Mouse (Mus musculus): ENCODE results near the gene Atp6v0a4. TPM values are rescaled to one million over a fixed set of nuclear protein-coding genes. Genes with fewer than 3 reads are reported as not detected.

Atp6v0a4 gene
- polyA plus RNA-seq, 1 experiment from 2014 or later: 0.22 TPM

GRCm38 (mm10) chr6:38123471-38124206 is 747 bp downstream of the Atp6v0a4 start:
- ATAC-seq (ENCODE audit: insufficient number of reproducible peaks, insufficient read depth, low FRiP score, low TSS enrichment): no peak
- peaks cover 20% of the 10 kb centered on the region for H3K36me3 ChIP-seq
- H3K9me3 ChIP-seq: no peaks in the 10 kb centered on the region
- no peak overlapping the region for H3K4me2 ChIP-seq (replicated peaks)
- peaks cover 7% of the 10 kb centered on the region; the same call in 1 of the 2 replicates for H3K4me1 ChIP-seq
- 67% methylated on average over 18 of the region's 18 CpGs for WGBS
- no peak overlapping the region for H3K9ac ChIP-seq
- H3K4me3 ChIP-seq: no peak overlapping the region
- no peak overlapping the region for H3K27ac ChIP-seq
- H3K27me3 ChIP-seq: no peaks in the 10 kb centered on the region

GRCm38 (mm10) chr6:38122791-38123190 is 1.6 kb downstream of the Atp6v0a4 start:
- no peak overlapping the region for H3K4me2 ChIP-seq (replicated peaks)
- 67% methylated on average over 6 of the region's 6 CpGs for WGBS
- no peak overlapping the region for H3K27ac ChIP-seq
- no peaks in the 10 kb centered on the region for H3K27me3 ChIP-seq
- H3K4me3 ChIP-seq: no peak overlapping the region
- no peak overlapping the region for H3K9ac ChIP-seq
- peaks cover 12% of the 10 kb centered on the region for H3K36me3 ChIP-seq
- ATAC-seq (ENCODE audit: insufficient number of reproducible peaks, insufficient read depth, low FRiP score, low TSS enrichment): no peak
- peaks cover 7% of the 10 kb centered on the region; the same call in 1 of the 2 replicates for H3K4me1 ChIP-seq
- no peaks in the 10 kb centered on the region for H3K9me3 ChIP-seq

DNA sequence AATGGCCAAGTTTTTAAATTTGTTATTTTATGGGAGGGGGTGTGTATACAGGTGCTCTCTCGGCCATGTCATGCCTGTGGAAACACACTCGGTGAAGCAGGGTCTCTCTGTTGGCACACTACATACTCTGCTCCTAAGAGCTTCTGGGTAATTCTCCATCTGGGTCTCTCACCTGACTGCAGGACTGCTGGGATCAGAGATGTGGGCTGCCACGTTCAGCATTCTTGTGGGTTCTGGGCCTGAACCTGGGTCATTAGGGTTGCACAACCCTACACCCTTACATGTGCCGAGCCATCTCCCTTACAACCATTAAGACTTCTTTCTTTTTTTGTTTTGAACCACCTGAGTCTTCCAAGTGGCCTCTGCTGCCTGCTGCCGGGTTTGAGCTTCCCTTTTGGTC is 2.5 kb downstream of the Atp6v0a4 start:
- H3K27ac ChIP-seq: no peak overlapping the region
- WGBS: 80% methylated on average over 5 of the region's 5 CpGs
- ATAC-seq (ENCODE audit: insufficient number of reproducible peaks, insufficient read depth, low FRiP score, low TSS enrichment): no peak
- no peaks in the 10 kb centered on the region for H3K27me3 ChIP-seq
- H3K9ac ChIP-seq: no peak overlapping the region
- H3K4me2 ChIP-seq (replicated peaks): no peak overlapping the region
- peaks cover 2% of the 10 kb centered on the region; the same call in 1 of the 2 replicates for H3K36me3 ChIP-seq
- H3K9me3 ChIP-seq: no peaks in the 10 kb centered on the region
- peaks cover 7% of the 10 kb centered on the region; the same call in 1 of the 2 replicates for H3K4me1 ChIP-seq
- no peak overlapping the region for H3K4me3 ChIP-seq

DNA sequence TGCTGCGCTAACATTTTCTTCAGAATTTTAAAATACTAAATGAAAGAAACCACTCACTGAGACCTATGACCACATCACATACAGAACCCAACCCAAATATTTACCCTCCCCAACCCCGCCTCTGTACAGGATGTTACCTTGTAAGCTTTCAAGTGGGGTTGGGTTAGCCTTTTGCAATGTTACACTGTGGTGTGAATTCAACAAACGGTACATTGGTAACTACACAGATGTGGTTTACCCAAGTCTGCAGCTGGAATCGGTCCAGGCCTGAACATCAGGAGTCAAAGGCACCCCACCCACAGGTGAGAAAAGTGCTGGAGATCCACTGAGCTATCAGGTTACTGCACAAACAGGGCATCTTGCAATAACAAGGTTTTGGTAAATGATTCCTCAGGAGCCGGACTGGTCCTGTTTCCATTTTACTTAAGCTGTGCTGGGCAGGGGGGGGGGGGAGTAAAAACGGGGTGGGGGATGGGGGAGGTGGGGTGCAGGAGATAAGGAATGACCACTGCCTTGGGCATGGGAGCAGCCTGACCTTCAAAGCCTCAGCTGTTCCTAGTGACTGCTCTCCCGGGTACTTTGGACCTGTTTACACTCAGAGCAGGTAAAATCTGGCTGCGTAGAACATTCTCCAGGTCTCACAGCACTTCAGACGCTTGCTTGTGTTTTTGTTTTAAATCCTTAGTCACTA is 3.6 kb downstream of the Atp6v0a4 start:
- H3K4me1 ChIP-seq: peaks cover 7% of the 10 kb centered on the region; the same call in 1 of the 2 replicates
- ATAC-seq (ENCODE audit: insufficient number of reproducible peaks, insufficient read depth, low FRiP score, low TSS enrichment): no peak
- WGBS: 50% methylated on average over 9 of the region's 9 CpGs
- H3K4me3 ChIP-seq: no peak overlapping the region
- H3K9me3 ChIP-seq: no peaks in the 10 kb centered on the region
- H3K27ac ChIP-seq: 0 out of 2 replicates have a peak overlapping the region, but pooled peaks have one; percentile 1
- no peak overlapping the region for H3K4me2 ChIP-seq (replicated peaks)
- no peak overlapping the region for H3K9ac ChIP-seq
- no peaks in the 10 kb centered on the region for H3K27me3 ChIP-seq
- H3K36me3 ChIP-seq: 0 out of 2 replicates have a peak, but pooled peaks cover 2% of the 10 kb centered on the region

GRCm38 (mm10) chr6:38118341-38118740 is 6.0 kb downstream of the Atp6v0a4 start:
- no peak overlapping the region for H3K9ac ChIP-seq
- H3K4me1 ChIP-seq: peaks cover 7% of the 10 kb centered on the region; the same call in 1 of the 2 replicates
- no peak for ATAC-seq (ENCODE audit: insufficient number of reproducible peaks, insufficient read depth, low FRiP score, low TSS enrichment)
- H3K27ac ChIP-seq: no peak overlapping the region
- no peak overlapping the region for H3K4me2 ChIP-seq (replicated peaks)
- H3K9me3 ChIP-seq: no peaks in the 10 kb centered on the region
- no peaks in the 10 kb centered on the region for H3K36me3 ChIP-seq
- no peak overlapping the region for H3K4me3 ChIP-seq
- no peaks in the 10 kb centered on the region for H3K27me3 ChIP-seq
- WGBS: 91% methylated on average over 6 of the region's 6 CpGs

DNA sequence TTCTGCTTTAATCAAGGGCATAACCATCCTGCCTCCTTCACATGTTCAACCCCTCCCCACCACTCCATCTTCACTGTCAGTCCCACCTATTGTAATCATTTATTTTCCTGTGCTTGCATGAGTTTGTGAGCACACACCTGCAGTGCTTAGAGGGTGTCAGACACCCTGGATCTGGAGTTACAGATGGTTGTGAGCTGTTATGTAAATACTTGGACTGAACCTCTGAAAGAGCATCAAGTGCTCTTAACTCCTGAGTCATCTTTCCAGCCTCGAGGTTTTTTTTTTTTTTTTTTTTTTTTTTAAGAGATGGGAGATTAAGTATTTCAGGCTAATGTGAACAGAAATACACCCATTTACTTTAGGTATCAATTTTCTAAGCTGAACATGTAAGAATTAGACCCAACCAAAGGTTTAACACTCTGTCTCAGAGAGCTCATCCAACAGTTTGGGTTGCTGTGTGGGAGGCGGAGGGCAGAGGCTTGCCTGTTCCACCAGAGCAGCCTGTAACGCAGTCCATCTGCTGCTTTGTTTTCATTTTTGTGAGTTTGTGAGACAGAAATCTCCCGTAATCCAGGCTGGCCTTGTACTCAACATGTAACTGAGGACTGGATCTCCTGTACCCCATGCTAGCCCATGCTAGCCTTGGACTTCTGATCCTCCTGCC is 8.1 kb downstream of the Atp6v0a4 start:
- Histone ChIP-seq H3K4me1 (peaks cover 7% of the 10 kb centered on the region; the same call in 1 of the 2 replicates), H3K36me3 (no peaks in the 10 kb centered on the region), H3K4me2 (replicated peaks) (no peak overlapping the region), H3K27ac (no peak overlapping the region), H3K27me3 (no peaks in the 10 kb centered on the region), H3K9me3 (no peaks in the 10 kb centered on the region), H3K4me3 (no peak overlapping the region), H3K9ac (no peak overlapping the region)
- WGBS: 46% methylated on average over 4 of the region's 4 CpGs
- no peak for ATAC-seq (ENCODE audit: insufficient number of reproducible peaks, insufficient read depth, low FRiP score, low TSS enrichment)

DNA sequence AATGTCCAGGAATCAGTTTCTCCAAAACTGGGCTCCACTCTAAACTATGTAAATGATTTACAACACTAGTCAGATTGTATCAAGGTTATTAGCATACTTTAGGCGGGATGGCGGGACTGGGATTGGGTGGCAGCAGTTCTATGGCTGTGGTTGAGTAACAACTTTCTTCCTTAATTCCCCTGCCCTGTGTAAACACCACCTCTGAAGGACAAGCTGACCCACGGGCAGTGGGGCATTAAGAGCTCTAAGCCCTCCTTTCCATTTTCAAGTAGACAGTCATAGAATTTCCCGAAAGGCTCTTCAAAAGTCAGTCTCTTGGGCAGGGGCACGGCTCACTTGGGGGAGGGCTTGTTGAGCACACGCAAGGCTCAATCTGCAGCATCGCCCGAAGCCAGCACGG is 13.5 kb downstream of the Atp6v0a4 start:
- 82% methylated on average over 9 of the region's 9 CpGs for WGBS
- Histone ChIP-seq H3K4me1 (peaks cover 10% of the 10 kb centered on the region; the same call in 1 of the 2 replicates), H3K36me3 (no peaks in the 10 kb centered on the region), H3K9ac (no peak overlapping the region), H3K27me3 (no peaks in the 10 kb centered on the region), H3K4me2 (replicated peaks) (no peak overlapping the region), H3K4me3 (no peak overlapping the region), H3K27ac (no peak overlapping the region), H3K9me3 (no peaks in the 10 kb centered on the region)
- no peak for ATAC-seq (ENCODE audit: insufficient number of reproducible peaks, insufficient read depth, low FRiP score, low TSS enrichment)

- Histone ChIP-seq H3K36me3 (no peaks in the 10 kb centered on the region), H3K27ac (no peak overlapping the region), H3K4me1 (peaks cover 10% of the 10 kb centered on the region; the same call in 1 of the 2 replicates), H3K4me3 (no peak overlapping the region), H3K4me2 (replicated peaks) (0 out of 2 replicates have a peak overlapping the region, but pooled peaks have one; percentile 0), H3K27me3 (no peaks in the 10 kb centered on the region), H3K9me3 (no peaks in the 10 kb centered on the region), H3K9ac (no peak overlapping the region)
- WGBS: 11% methylated on average over 9 of the region's 9 CpGs
- ATAC-seq (ENCODE audit: insufficient number of reproducible peaks, insufficient read depth, low FRiP score, low TSS enrichment): no peak
Measured at GRCm38 (mm10) chr6:38109871-38110270, 14.5 kb downstream of the Atp6v0a4 start.

DNA sequence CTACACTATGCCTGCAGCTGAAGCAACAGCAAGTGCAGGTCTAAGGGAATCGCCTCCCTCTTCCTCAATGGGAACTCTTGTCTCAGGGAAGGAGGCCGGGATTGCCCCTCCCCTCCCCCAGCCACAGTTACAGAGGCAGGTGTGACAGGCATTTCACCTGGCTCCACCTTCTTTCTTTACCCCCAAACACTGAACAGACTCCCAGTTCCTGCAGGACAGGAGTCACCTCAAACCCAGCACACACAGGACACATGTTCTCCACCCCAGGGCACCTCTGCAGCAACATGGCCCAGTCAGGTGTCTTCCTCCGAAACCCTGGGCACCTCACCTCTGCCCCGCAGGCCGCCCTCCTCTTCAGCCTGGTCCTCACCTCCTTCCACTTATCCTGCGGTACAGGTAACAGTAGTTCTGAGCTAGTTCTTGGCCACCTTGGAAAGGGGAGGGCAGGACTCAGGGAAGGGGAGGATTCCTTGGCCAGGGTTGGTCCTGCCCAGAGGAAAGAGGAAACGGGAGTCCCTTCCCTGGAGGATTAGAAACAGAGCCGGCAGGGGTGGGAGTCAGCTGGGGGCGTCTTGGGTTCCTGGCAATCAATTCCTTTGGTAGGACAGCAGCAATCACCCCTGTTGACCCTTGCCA is 15.1 kb downstream of the Atp6v0a4 start, which contains the start of gene Tmem213:
Gene Tmem213 (plus strand): TSS at position 96 of the 636 bp plus-strand sequence.
- Histone ChIP-seq H3K4me2 (replicated peaks) (0 out of 2 replicates have a peak within 1 kb of the TSS, but pooled peaks have one; percentile 0), H3K4me3 (no peak within 1 kb of the TSS), H3K9ac (no peak within 1 kb of the TSS), H3K36me3 (no peaks in the 10 kb centered on the region), H3K4me1 (peaks cover 10% of the 10 kb centered on the region; the same call in 1 of the 2 replicates), H3K27me3 (no peaks in the 10 kb centered on the region), H3K27ac (no peak within 1 kb of the TSS), H3K9me3 (no peaks in the 10 kb centered on the region)
- 19% methylated on average over 9 of the region's 9 CpGs for WGBS
- no peak for ATAC-seq (ENCODE audit: insufficient number of reproducible peaks, insufficient read depth, low FRiP score, low TSS enrichment)

DNA sequence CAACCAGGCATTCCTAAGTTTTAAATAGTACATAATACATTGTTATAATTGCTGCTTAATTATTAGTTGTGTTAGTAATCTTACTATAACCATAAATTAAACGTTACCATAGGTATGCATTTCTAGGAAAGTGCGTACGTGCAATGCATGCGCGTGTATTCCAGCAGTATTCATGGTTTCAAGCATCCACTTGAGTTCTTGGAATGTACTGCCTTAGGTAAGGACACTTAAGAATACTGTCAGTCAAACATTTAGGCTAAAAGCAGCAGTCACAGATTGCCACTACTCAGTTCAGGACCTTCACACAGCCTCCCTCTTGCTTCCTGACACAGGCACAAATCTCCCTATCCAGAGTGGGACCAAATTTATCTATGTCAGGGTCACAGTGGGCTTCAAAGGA is 15.9 kb downstream of the Atp6v0a4 start:
- WGBS: 91% methylated on average over 5 of the region's 5 CpGs
- no peak overlapping the region for H3K4me3 ChIP-seq

GRCm38 (mm10) chr6:38105924-38106323 is 18.5 kb downstream of the Atp6v0a4 start:
- WGBS: 81% methylated on average over 9 of the region's 9 CpGs
- Histone ChIP-seq H3K9ac (no peak overlapping the region), H3K4me2 (replicated peaks) (no peak overlapping the region), H3K27ac (no peak overlapping the region), H3K36me3 (no peaks in the 10 kb centered on the region), H3K9me3 (no peaks in the 10 kb centered on the region), H3K4me3 (no peak overlapping the region), H3K27me3 (no peaks in the 10 kb centered on the region), H3K4me1 (peaks cover 10% of the 10 kb centered on the region; the same call in 1 of the 2 replicates)
- no peak for ATAC-seq (ENCODE audit: insufficient number of reproducible peaks, insufficient read depth, low FRiP score, low TSS enrichment)

More for the DNA sequence above, 15.9 kb downstream of the Atp6v0a4 start:
- no peak for ATAC-seq (ENCODE audit: insufficient number of reproducible peaks, insufficient read depth, low FRiP score, low TSS enrichment)
- H3K9me3 ChIP-seq: no peaks in the 10 kb centered on the region
- no peak overlapping the region for H3K27ac ChIP-seq
- H3K4me2 ChIP-seq (replicated peaks): no peak overlapping the region
- no peak overlapping the region for H3K9ac ChIP-seq
- H3K27me3 ChIP-seq: no peaks in the 10 kb centered on the region
- H3K36me3 ChIP-seq: no peaks in the 10 kb centered on the region
- H3K4me1 ChIP-seq: peaks cover 10% of the 10 kb centered on the region; the same call in 1 of the 2 replicates

All from embryonic facial prominence, embryonic 12.5 days (tissue).